Mouse (Mus musculus) liver, embryonic 14.5 days (tissue): ENCODE results near the gene Tmem104. TPM values are rescaled to one million over a fixed set of nuclear protein-coding genes. Genes with fewer than 3 reads are reported as not detected.

ENCODE experiments used
- ATAC-seq: fragments of 200-750 bp; cut with Nextera tagmentation; 2 replicates; pipeline ENCODE4 v1.8.0; 2017; ENCODE audit warnings: moderate number of reproducible peaks, mild to moderate bottlenecking, moderate library complexity; ENCODE audit not compliant: insufficient read depth
- DNase-seq, 3 experiments: peaks; one replicate each; pipeline ENCODE4 v3.0.0-alpha.2; 2012 to 2013; ENCODE audit warnings: low read depth in 3 of 3, low spot score in 3 of 3
- H3K27ac ChIP-seq: fragments of 300-500 bp; sonication (generic); 2 replicates; pipeline ENCODE4 v1.5.1; 2014; ENCODE audit warnings: moderate library complexity, mild to moderate bottlenecking, control low read depth, inconsistent platforms
- H3K27me3 ChIP-seq: fragments of 300-500 bp; sonication (generic); 2 replicates; pipeline ENCODE4 v1.6.1; 2014; ENCODE audit warnings: mild to moderate bottlenecking, low read length, moderate library complexity; ENCODE audit not compliant: control insufficient read depth, insufficient read depth
- H3K36me3 ChIP-seq: fragments of 300-500 bp; sonication (generic); replicated peaks from 2 replicates; pipeline ENCODE4 v1.6.1; 2014; ENCODE audit warnings: low read depth; ENCODE audit not compliant: control insufficient read depth, insufficient read depth
- H3K4me1 ChIP-seq, 2 experiments: fragments of 200-500 bp in 1 of 2; fragments of 300-500 bp in 1 of 2; sonication (generic) in 1 of 2; replicated peaks; 2 replicates each; pipeline ENCODE4 v1.6.1; 2012 to 2014; ENCODE audit warnings: antibody characterized with exemption in 1 of 2, inconsistent platforms in 1 of 2, low read length in 1 of 2; ENCODE audit not compliant: control insufficient read depth in 2 of 2, insufficient read depth in 2 of 2
- H3K4me2 ChIP-seq: fragments of 300-500 bp; sonication (generic); 2 replicates; pipeline ENCODE4 v1.6.1; 2014; ENCODE audit warnings: low read depth, mild to moderate bottlenecking, control low read depth, moderate library complexity
- H3K4me3 ChIP-seq, 2 experiments: fragments of 200-500 bp in 1 of 2; fragments of 300-500 bp in 1 of 2; sonication (generic) in 1 of 2; 2 replicates each; pipeline ENCODE4 v1.5.1; 2012 to 2014; ENCODE audit warnings: low read depth in 2 of 2, low read length in 2 of 2, mild to moderate bottlenecking in 2 of 2, control low read depth in 1 of 2, inconsistent platforms in 1 of 2, moderate library complexity in 1 of 2; ENCODE audit not compliant: insufficient read depth in 1 of 2
- H3K9ac ChIP-seq: fragments of 300-500 bp; sonication (generic); replicated peaks from 2 replicates; pipeline ENCODE4 v1.6.1; 2014; ENCODE audit warnings: mild to moderate bottlenecking, control low read depth, moderate library complexity
- H3K9me3 ChIP-seq: fragments of 300-500 bp; sonication (generic); 2 replicates; pipeline ENCODE4 v1.6.1; 2016; ENCODE audit warnings: low read length, mixed read lengths; ENCODE audit not compliant: control insufficient read depth
- CTCF ChIP-seq: IDR thresholded peaks from 2 replicates; pipeline ENCODE4 v1.5.1; 2016; ENCODE audit warnings: antibody characterized with exemption, low read depth, control low read depth
- EP300 ChIP-seq: IDR thresholded peaks from 2 replicates; pipeline ENCODE4 v1.6.1; 2016; ENCODE audit warnings: antibody characterized with exemption, low read depth
- WGBS: fragments of 180-500 bp; shearing (Covaris S2); extraction: QIAGEN DNeasy Blood & Tissue Kit; methylation state at CpG from one replicate; pipeline ENCODE4 v1.1.7; 2014; ENCODE audit not compliant: insufficient replicate concordance; 5-methylcytosine and 5-hydroxymethylcytosine counted together
- polyA plus RNA-seq, 2 experiments: library from polyadenylated mRNA; depleted of rRNA in 1 of 2; stranded (reverse) in 1 of 2; unstranded in 1 of 2; fragments of >200 nt; fragmentation: Nextera tagmentation in 1 of 2; extraction: Ambion mirVana in 1 of 2; gene quantifications; 2 replicates each; pipeline versions ENCODE4 v1.2.1 to v1.2.3; 2012 to 2014

The Tmem104 gene
- polyA plus RNA-seq, 2 experiments, result 1.7 to 4.0 TPM

DNA sequence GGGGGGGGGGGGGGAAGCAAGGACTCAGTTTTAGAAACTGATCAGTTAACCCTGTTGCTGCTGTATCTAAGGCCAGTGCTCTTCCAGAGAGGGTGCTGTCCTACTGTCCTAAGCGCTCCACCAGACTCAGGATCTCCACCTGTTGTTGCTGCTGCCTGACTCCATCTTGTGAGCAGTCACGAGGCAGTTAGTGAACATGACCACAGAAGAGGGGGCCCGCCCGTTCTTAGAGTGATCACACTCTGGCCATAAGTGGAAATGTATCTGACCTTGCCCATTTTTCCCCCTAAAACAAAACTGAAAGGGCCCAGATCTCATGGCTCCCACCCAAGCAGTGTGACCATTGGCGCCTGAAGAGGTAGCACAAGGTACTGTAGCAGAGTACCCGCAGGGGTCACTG, 60.7 kb downstream of the Tmem104 start:
- no peak overlapping the region for H3K4me3 ChIP-seq
- no peaks in the 10 kb centered on the region for H3K36me3 ChIP-seq
- DNase-seq, result no peak
- no peaks in the 10 kb centered on the region for H3K9me3 ChIP-seq
- ATAC-seq, result no peak
- TF ChIP-seq EP300 (no peak), CTCF (no peak)
- H3K27me3 ChIP-seq, result peaks cover 31% of the 10 kb centered on the region
- WGBS, result 39% methylated on average over 6 of the region's 6 CpGs
- H3K4me1 ChIP-seq, result no peaks in the 10 kb centered on the region; a peak in 1 of 4 replicates
- H3K27ac ChIP-seq, result no peak overlapping the region
- H3K4me2 ChIP-seq, result no peak overlapping the region
- H3K9ac ChIP-seq, result no peak overlapping the region

DNA sequence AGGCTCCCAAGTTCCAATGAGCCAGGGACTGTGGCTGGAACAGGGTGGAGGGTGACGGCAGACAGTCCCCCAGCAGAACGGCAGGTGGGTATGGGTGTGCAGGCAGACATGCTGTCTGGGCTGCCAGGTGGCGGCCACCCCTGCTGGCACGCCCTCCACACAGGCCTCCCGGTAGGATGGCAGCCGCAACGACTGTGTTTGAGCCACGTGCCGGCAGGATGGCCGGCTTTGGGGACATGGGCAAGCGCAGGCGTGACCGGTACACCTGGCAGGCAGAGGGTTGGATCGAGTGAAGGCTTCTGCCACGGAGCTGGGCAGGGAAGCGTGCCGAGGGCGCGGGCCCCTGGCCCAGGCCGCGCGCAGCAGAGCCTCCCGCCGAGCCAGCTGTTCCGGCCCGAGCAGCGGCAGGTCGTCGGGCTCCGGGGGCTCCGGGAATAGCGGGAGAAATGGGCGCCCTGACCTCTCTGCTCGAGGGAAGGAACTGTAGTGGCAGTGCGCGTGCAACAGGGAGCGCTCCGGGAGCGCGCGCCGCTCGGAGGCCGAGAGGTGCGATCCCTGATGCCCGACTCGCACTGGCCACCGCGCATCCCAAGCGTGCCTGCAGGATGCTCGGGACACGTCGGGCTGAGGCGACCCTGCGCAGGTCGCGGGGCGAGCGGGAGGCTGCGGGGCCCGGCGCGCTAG, 62.6 kb downstream of the Tmem104 start:
- Histone ChIP-seq H3K4me3 (peak overlapping the region in 1 of 2 experiments; percentile 26; a peak in 2 of 4 replicates), H3K4me1 (no peaks in the 10 kb centered on the region), H3K4me2 (peak overlapping the region; percentile 31; the same call in 1 of the 2 replicates), H3K27me3 (peaks cover 31% of the 10 kb centered on the region), H3K9me3 (no peaks in the 10 kb centered on the region), H3K27ac (no peak overlapping the region), H3K9ac (no peak overlapping the region), H3K36me3 (no peaks in the 10 kb centered on the region)
- 4% methylated on average over 63 of the region's 63 CpGs for WGBS
- ATAC-seq (no peak), DNase-seq (no peak)
- no peak for TF ChIP-seq EP300
- TF ChIP-seq CTCF, result no peak; the same call in 1 of the 2 replicates

DNA sequence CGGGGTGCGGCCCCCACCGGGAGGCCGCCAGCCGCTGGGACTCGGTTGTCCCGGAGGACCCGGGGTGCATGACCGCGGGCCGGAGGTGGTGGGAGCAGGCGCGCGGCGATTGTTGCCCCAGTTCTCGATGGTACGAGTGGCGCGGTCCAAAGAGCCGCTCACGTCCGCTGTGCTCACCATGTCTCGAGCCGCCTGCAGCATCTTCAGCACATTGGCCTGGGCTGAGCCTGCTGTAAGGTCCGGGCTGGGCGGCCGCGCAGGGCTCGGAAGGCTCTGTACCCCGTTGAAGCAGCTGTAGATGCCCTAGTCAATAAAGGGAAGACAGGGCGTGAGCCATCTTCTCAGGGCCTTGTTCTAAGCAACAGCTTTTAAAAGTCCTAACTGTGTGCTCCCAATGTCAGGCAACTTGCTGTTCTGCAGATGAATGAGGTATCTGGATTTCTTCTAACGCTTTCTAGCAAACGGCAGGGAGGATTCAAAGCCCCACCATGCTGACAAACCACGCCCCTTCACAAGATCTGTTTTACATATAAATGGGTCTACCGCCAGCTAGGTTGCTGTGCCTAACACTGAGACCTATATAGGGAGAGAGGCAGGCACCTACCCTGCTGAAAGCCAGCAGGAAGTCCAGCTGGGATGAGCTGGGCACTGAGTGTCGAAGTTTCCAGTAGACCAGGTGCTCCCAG, 63.3 kb downstream of the Tmem104 start:
- H3K9me3 ChIP-seq, result no peaks in the 10 kb centered on the region

DNA sequence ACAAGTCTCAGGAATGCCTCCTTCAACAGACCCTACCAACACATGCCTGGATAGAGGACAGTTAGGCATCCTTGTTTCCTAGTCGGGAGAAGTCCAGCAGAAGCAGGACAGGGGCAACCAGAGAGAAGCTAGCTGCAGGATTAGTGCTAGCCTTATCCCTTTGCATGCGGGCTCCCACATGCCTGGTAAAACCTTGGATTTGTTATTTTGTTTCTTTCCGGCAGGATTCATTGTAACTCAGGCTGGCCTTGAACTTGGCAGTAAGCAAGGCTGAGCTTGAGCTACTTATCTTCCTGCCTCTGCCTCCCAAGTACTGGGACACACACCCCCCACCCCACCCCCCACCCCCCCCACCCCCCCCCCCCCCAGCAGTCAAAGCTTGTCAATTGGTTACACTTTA, 64.0 kb downstream of the Tmem104 start:
- DNase-seq (no peak), ATAC-seq (no peak)
- Histone ChIP-seq H3K27ac (no peak overlapping the region), H3K4me2 (no peak overlapping the region), H3K4me1 (no peaks in the 10 kb centered on the region), H3K4me3 (no peak overlapping the region), H3K27me3 (peaks cover 31% of the 10 kb centered on the region), H3K9ac (no peak overlapping the region), H3K9me3 (no peaks in the 10 kb centered on the region), H3K36me3 (no peaks in the 10 kb centered on the region)
- no peak for TF ChIP-seq CTCF
- TF ChIP-seq EP300, result no peak
- WGBS, result 48% methylated on average over 3 of the region's 3 CpGs

More for the DNA sequence above, 63.3 kb downstream of the Tmem104 start:
- TF ChIP-seq EP300 (no peak), CTCF (no peak)
- no peaks in the 10 kb centered on the region for H3K36me3 ChIP-seq
- ATAC-seq (no peak), DNase-seq (no peak)
- no peak overlapping the region for H3K27ac ChIP-seq
- no peaks in the 10 kb centered on the region for H3K4me1 ChIP-seq
- H3K4me3 ChIP-seq, result peak overlapping the region in 1 of 2 experiments; percentile 26; a peak in 2 of 4 replicates
- peaks cover 31% of the 10 kb centered on the region for H3K27me3 ChIP-seq
- 3% methylated on average over 36 of the region's 36 CpGs for WGBS
- H3K9ac ChIP-seq, result no peak overlapping the region
- H3K4me2 ChIP-seq, result peak overlapping the region; percentile 31; the same call in 1 of the 2 replicates
